Mouse (Mus musculus): ENCODE results near the gene Sct. TPM values are rescaled to one million over a fixed set of nuclear protein-coding genes. Genes with fewer than 3 reads are reported as not detected.
"Not testable (repeated sequence)": the region's sequence is repeated elsewhere in the genome, so short reads cannot be mapped to it uniquely, and the experiment has no call there.

Gene Sct
- polyA plus RNA-seq, 1 experiment from 2014 or later, result 0.62 TPM

GRCm38 (mm10) chr7:141261480-141261879 lies 17.5 kb downstream of the Sct start:
- WGBS, result 95% methylated on average over 3 of the region's 3 CpGs
- H3K27ac ChIP-seq, result no peak overlapping the region
- H3K27me3 ChIP-seq, result no peaks in the 10 kb centered on the region
- peaks cover 12% of the 10 kb centered on the region for H3K4me1 ChIP-seq
- no peak overlapping the region for H3K4me3 ChIP-seq
- no peak for ATAC-seq
- no peak overlapping the region for H3K9ac ChIP-seq
- H3K36me3 ChIP-seq (ENCODE audit: poor library complexity, severe bottlenecking), result peaks cover 80% of the 10 kb centered on the region
- H3K9me3 ChIP-seq (replicated peaks), result no peaks in the 10 kb centered on the region
- no peak overlapping the region for H3K4me2 ChIP-seq

DNA sequence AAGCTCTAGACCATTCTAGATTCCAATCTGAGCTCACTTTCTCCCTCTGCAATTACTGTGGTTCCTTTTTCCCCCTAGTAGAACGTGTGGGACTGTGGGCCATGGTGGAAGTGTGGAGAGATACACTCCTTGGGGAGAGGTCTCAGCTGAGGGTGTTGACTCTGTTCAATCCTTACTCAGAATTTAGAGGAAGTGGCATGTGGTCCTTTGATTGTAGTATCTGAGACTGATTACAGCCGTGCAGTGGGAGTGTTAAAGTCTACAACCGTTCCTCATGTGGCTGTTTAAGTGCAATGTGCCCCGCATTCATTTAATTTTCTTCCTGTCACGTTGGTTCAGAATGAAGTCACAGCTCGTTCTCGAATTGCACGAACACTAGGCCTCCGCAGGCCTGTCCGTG lies 22.8 kb downstream of the Sct start:
- H3K4me2 ChIP-seq, result no peak overlapping the region
- H3K4me1 ChIP-seq, result no peaks in the 10 kb centered on the region
- no peak overlapping the region for H3K4me3 ChIP-seq
- H3K27me3 ChIP-seq, result no peaks in the 10 kb centered on the region
- no peak for ATAC-seq
- WGBS, result 94% methylated on average over 10 of the region's 10 CpGs
- H3K9ac ChIP-seq, result no peak overlapping the region
- H3K9me3 ChIP-seq (replicated peaks), result no peaks in the 10 kb centered on the region
- peaks cover 95% of the 10 kb centered on the region for H3K36me3 ChIP-seq (ENCODE audit: poor library complexity, severe bottlenecking)
- H3K27ac ChIP-seq, result no peak overlapping the region

DNA sequence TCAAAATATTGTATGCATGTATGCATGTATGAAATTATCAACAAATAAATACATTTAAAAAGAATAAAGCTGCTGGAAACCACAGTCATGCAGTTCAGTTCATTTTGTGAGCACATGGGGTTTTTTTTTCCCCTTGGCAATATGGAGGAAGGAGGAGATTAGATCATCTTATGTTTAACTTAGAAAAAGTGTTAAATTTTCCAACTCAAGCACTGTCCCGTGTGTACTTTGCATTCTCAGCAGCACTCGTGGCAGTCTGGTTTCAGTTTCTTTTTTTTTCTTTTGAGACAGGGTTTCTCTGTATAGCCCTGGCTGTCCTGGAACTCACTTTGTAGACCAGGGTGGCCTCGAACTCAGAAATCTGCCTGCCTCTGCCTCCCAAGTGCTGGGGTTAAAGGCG lies 28.4 kb downstream of the Sct start:
- peaks cover 95% of the 10 kb centered on the region for H3K36me3 ChIP-seq (ENCODE audit: poor library complexity, severe bottlenecking)
- H3K4me2 ChIP-seq; H3K4me1 ChIP-seq; H3K9ac ChIP-seq; H3K27me3 ChIP-seq; H3K27ac ChIP-seq; ATAC-seq; H3K4me3 ChIP-seq; H3K9me3 ChIP-seq (replicated peaks): not testable (repeated sequence)
- 92% methylated on average over 4 of the region's 4 CpGs for WGBS

- Histone ChIP-seq H3K36me3 (ENCODE audit: poor library complexity, severe bottlenecking) (peaks cover 61% of the 10 kb centered on the region), H3K4me2 (no peak overlapping the region), H3K4me1 (peaks cover 23% of the 10 kb centered on the region), H3K4me3 (no peak overlapping the region), H3K27ac (no peak overlapping the region), H3K9me3 (replicated peaks) (no peaks in the 10 kb centered on the region), H3K27me3 (no peaks in the 10 kb centered on the region), H3K9ac (no peak overlapping the region)
- WGBS, result 92% methylated on average over 10 of the region's 10 CpGs
- no peak for ATAC-seq
Observed at GRCm38 (mm10) chr7:141231551-141231950, 47.4 kb downstream of the Sct start.

DNA sequence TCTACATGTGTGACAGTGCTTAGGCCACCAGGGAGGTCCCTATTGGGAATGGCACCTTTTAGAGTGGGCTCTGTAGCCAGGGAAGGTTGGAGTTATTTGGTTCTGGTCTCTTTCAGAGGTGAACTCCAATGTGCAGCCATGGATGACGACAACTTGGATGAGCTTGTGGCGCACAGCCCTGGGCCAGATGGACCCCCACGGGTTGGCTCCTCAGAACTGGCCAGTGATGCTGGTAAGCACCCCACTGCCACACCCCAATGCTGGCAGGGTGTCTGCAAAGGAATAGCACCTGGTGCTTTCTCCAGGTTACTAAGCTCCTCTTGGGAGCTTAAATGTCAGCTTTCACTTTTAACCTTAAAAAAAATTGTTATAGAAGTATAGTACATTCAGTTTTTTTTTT lies 47.8 kb downstream of the Sct start:
- no peaks in the 10 kb centered on the region for H3K27me3 ChIP-seq
- no peak overlapping the region for H3K9ac ChIP-seq
- no peak for ATAC-seq
- H3K36me3 ChIP-seq (ENCODE audit: poor library complexity, severe bottlenecking), result peaks cover 58% of the 10 kb centered on the region
- H3K4me2 ChIP-seq, result no peak overlapping the region
- no peaks in the 10 kb centered on the region for H3K9me3 ChIP-seq (replicated peaks)
- H3K27ac ChIP-seq, result no peak overlapping the region
- no peak overlapping the region for H3K4me3 ChIP-seq
- 88% methylated on average over 3 of the region's 3 CpGs for WGBS
- H3K4me1 ChIP-seq, result peaks cover 23% of the 10 kb centered on the region

DNA sequence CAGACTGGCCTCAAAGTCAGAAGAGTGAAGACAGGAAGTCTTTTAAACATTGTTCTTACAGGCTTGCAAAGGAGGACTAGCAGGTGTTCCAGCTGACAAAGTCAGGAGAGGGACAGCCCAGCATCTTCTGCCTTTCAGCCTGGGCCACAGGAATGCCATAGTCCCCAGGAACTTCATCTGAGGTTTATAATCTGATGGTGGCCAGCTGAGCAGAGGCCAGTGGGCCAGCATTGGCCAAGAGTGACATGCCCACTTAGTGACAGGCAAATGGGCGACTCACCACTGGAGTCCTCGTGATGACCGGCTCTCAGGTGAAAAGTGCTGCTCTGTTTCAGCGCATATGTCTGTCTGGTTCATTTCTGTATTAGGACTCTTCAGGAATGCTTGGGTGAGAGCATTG lies 48.4 kb downstream of the Sct start:
- Histone ChIP-seq H3K36me3 (ENCODE audit: poor library complexity, severe bottlenecking) (peaks cover 52% of the 10 kb centered on the region), H3K4me1 (peaks cover 23% of the 10 kb centered on the region), H3K9me3 (replicated peaks) (no peaks in the 10 kb centered on the region), H3K4me2 (peak overlapping the region; percentile 99), H3K27ac (no peak overlapping the region), H3K27me3 (no peaks in the 10 kb centered on the region), H3K9ac (no peak overlapping the region), H3K4me3 (peak overlapping the region; percentile 100; the same call in 1 of the 2 replicates)
- WGBS, result 92% methylated on average over 4 of the region's 4 CpGs
- no peak for ATAC-seq

GRCm38 (mm10) chr7:141229702-141230101 lies 49.2 kb downstream of the Sct start:
- peak overlapping the region; percentile 100 for H3K4me3 ChIP-seq
- peak overlapping the region; percentile 98 for H3K9ac ChIP-seq
- H3K27me3 ChIP-seq, result no peaks in the 10 kb centered on the region
- peaks cover 44% of the 10 kb centered on the region for H3K36me3 ChIP-seq (ENCODE audit: poor library complexity, severe bottlenecking)
- no peak overlapping the region for H3K27ac ChIP-seq
- peak overlapping the region; percentile 99 for H3K4me2 ChIP-seq
- H3K9me3 ChIP-seq (replicated peaks), result no peaks in the 10 kb centered on the region
- ATAC-seq, result no peak
- 65% methylated on average over 6 of the region's 6 CpGs for WGBS
- peaks cover 23% of the 10 kb centered on the region for H3K4me1 ChIP-seq

Other genes starting within 250 kb of the Sct start
- gene B4galnt4, start 218.0 kb downstream of the Sct start, polyA plus RNA-seq (2015; fragmentation: Nextera tagmentation; extraction: Ambion mirVana), result 33.0 and 34.7 TPM in 2 replicates
- gene Pkp3, start 200.9 kb downstream of the Sct start, polyA plus RNA-seq (2015; fragmentation: Nextera tagmentation; extraction: Ambion mirVana), result 0.25 TPM in 1 of 2 replicates, not detected in the other
- 1.5 and 1.7 TPM in 2 replicates for gene Sigirr, start 178.6 kb downstream of the Sct start, polyA plus RNA-seq (2015; fragmentation: Nextera tagmentation; extraction: Ambion mirVana)
- 0.13 TPM in 1 of 2 replicates, not detected in the other for gene Ano9, start 161.3 kb downstream of the Sct start, polyA plus RNA-seq (2015; fragmentation: Nextera tagmentation; extraction: Ambion mirVana)
- gene Ptdss2, start 156.8 kb downstream of the Sct start, polyA plus RNA-seq (2015; fragmentation: Nextera tagmentation; extraction: Ambion mirVana), result 61.1 and 69.5 TPM in 2 replicates
- gene Rnh1, start 106.3 kb downstream of the Sct start, polyA plus RNA-seq (2015; fragmentation: Nextera tagmentation; extraction: Ambion mirVana), result 40.7 and 45.2 TPM in 2 replicates
- 67.2 and 73.9 TPM in 2 replicates for gene Hras, start 85.1 kb downstream of the Sct start, polyA plus RNA-seq (2015; fragmentation: Nextera tagmentation; extraction: Ambion mirVana)
- 12.6 and 17.3 TPM in 2 replicates for gene Lrrc56, start 85.0 kb downstream of the Sct start, polyA plus RNA-seq (2015; fragmentation: Nextera tagmentation; extraction: Ambion mirVana)
- gene Lmntd2, start 65.1 kb downstream of the Sct start, polyA plus RNA-seq (2015; fragmentation: Nextera tagmentation; extraction: Ambion mirVana), result 2.1 and 2.3 TPM in 2 replicates
- 29.4 and 33.8 TPM in 2 replicates for gene Rassf7, start 63.3 kb downstream of the Sct start, polyA plus RNA-seq (2015; fragmentation: Nextera tagmentation; extraction: Ambion mirVana)
- 82.4 and 91.3 TPM in 2 replicates for gene Phrf1, start 50.3 kb downstream of the Sct start, polyA plus RNA-seq (2015; fragmentation: Nextera tagmentation; extraction: Ambion mirVana)
- 1.0 and 1.1 TPM in 2 replicates for gene Irf7, start 12.7 kb downstream of the Sct start, polyA plus RNA-seq (2015; fragmentation: Nextera tagmentation; extraction: Ambion mirVana)
- not detected in 2 replicates for gene Cdhr5, start 2.3 kb downstream of the Sct start, polyA plus RNA-seq (2015; fragmentation: Nextera tagmentation; extraction: Ambion mirVana)
- 0.55 and 0.70 TPM in 2 replicates for gene Drd4, start 12.9 kb upstream of the Sct start, polyA plus RNA-seq (2015; fragmentation: Nextera tagmentation; extraction: Ambion mirVana)
- gene Deaf1, start 48.6 kb upstream of the Sct start, polyA plus RNA-seq (2015; fragmentation: Nextera tagmentation; extraction: Ambion mirVana), result 88.1 and 105 TPM in 2 replicates
- gene Tmem80, start 48.6 kb upstream of the Sct start, polyA plus RNA-seq (2015; fragmentation: Nextera tagmentation; extraction: Ambion mirVana), result 61.3 and 66.0 TPM in 2 replicates
- 0.43 and 0.64 TPM in 2 replicates for gene Eps8l2, start 59.7 kb upstream of the Sct start, polyA plus RNA-seq (2015; fragmentation: Nextera tagmentation; extraction: Ambion mirVana)
- 386 and 415 TPM in 2 replicates for gene Taldo1, start 113.1 kb upstream of the Sct start, polyA plus RNA-seq (2015; fragmentation: Nextera tagmentation; extraction: Ambion mirVana)
- 53.2 and 55.6 TPM in 2 replicates for gene Gatd1, start 135.0 kb upstream of the Sct start, polyA plus RNA-seq (2015; fragmentation: Nextera tagmentation; extraction: Ambion mirVana)
- 27.3 and 27.5 TPM in 2 replicates for gene Cend1, start 150.4 kb upstream of the Sct start, polyA plus RNA-seq (2015; fragmentation: Nextera tagmentation; extraction: Ambion mirVana)
- gene Slc25a22, start 158.8 kb upstream of the Sct start, polyA plus RNA-seq (2015; fragmentation: Nextera tagmentation; extraction: Ambion mirVana), result 58.2 and 65.1 TPM in 2 replicates
- gene Pidd1, start 164.9 kb upstream of the Sct start, polyA plus RNA-seq (2015; fragmentation: Nextera tagmentation; extraction: Ambion mirVana), result 10.9 and 13.4 TPM in 2 replicates
- gene Rplp2, start 168.2 kb upstream of the Sct start, polyA plus RNA-seq (2015; fragmentation: Nextera tagmentation; extraction: Ambion mirVana), result 939 and 1,119 TPM in 2 replicates
- 19.5 and 21.0 TPM in 2 replicates for gene Pnpla2, start 176.1 kb upstream of the Sct start, polyA plus RNA-seq (2015; fragmentation: Nextera tagmentation; extraction: Ambion mirVana)
- gene Cracr2b, start 182.0 kb upstream of the Sct start, polyA plus RNA-seq (2015; fragmentation: Nextera tagmentation; extraction: Ambion mirVana), result 3.2 and 6.0 TPM in 2 replicates
- 12.0 and 14.3 TPM in 2 replicates for gene Cd151, start 188.3 kb upstream of the Sct start, polyA plus RNA-seq (2015; fragmentation: Nextera tagmentation; extraction: Ambion mirVana)
- gene Polr2l, start 196.0 kb upstream of the Sct start, polyA plus RNA-seq (2015; fragmentation: Nextera tagmentation; extraction: Ambion mirVana), result 76.5 and 89.5 TPM in 2 replicates
- gene Tspan4, start 196.1 kb upstream of the Sct start, polyA plus RNA-seq (2015; fragmentation: Nextera tagmentation; extraction: Ambion mirVana), result 18.0 and 20.0 TPM in 2 replicates

Data from forebrain, embryonic 13.5 days (tissue).